ENCODE assay signal across 11 mouse cellular contexts in the genomic region with DNA sequence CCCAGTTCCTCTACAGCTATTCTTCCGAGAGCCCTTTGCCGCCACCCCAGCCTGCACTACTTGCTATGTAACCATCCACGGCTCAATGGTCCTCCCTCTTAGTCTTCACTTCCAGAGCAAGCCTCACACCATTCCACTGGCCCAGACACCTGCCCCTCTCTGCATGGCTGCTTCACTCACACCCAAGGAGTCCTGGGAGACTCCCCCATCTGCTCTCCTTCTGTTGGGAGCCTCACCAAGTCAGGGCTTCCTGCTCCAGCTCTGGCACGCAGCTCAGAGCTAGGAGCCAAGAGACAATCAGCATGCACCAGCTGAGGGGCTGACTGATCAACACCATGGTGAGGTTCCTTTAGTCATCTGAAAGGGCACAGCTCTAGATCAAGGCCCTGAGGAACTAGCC. TPM values are rescaled to one million over a fixed set of nuclear protein-coding genes. Genes with fewer than 3 reads are reported as not detected.
DNase-seq lines count a peak whose midpoint lies in the region; ATAC-seq and TF ChIP-seq lines count a peak whose summit lies in the region.
"Had no signal": no experiment of that assay in that cellular context is flagged by ENCODE, and none has a peak within 500 bp of the region (broad histone marks: within the 10 kb centered on the region; RNA-seq: fewer than 3 reads in every experiment).

No protein-coding gene starts in this region.

- 0 out of 2 replicates have a peak overlapping the region, but pooled peaks have one; percentile 8 for H3K9ac ChIP-seq in hindbrain, embryonic 13.5 days
- 0 out of 2 replicates have a peak overlapping the region, but pooled peaks have one; percentile 1 for H3K9ac ChIP-seq in limb, embryonic 12.5 days (replicated peaks)
- H3K9ac ChIP-seq: intestine, embryonic 15.5 days; liver, embryonic 15.5 days; midbrain, embryonic 13.5 days had no signal

- H3K4me2 ChIP-seq in hindbrain, embryonic 13.5 days: no peak overlapping the region
- no peak overlapping the region for H3K4me2 ChIP-seq in limb, embryonic 12.5 days
- H3K4me2 ChIP-seq: intestine, embryonic 15.5 days; liver, embryonic 15.5 days; midbrain, embryonic 13.5 days had no signal

- 0 out of 2 replicates have a peak overlapping the region, but pooled peaks have one; percentile 8 for H3K27ac ChIP-seq in hindbrain, embryonic 13.5 days
- H3K27ac ChIP-seq in hindbrain, embryonic 10.5 days: no peak overlapping the region
- no peak overlapping the region for H3K27ac ChIP-seq in limb, embryonic 12.5 days
- H3K27ac ChIP-seq in limb, embryonic 10.5 days: no peak overlapping the region
- H3K27ac ChIP-seq in small intestine, adult 2 months (ENCODE audit: insufficient read depth, low read depth, low read length): peak overlapping the region; percentile 53
- H3K27ac ChIP-seq: heart, adult 2 months; intestine, embryonic 15.5 days; liver, embryonic 15.5 days; midbrain, embryonic 13.5 days had no signal

- no peak for DNase-seq in hindbrain, embryonic 10.5 days (ENCODE audit: low spot score)
- DNase-seq in limb, embryonic 10.5 days (ENCODE audit: low spot score): no peak
- peak; percentile 63 to 65 for DNase-seq in cerebellum, postnatal 25 days
- no peak for DNase-seq in adrenal gland, adult 18-20 months (ENCODE audit: low spot score in 2 of 2)
- DNase-seq: heart, adult 2 months had no signal

- WGBS in hindbrain, embryonic 13.5 days: 90% methylated on average over 4 of the region's 4 CpGs
- 94% methylated on average over 4 of the region's 4 CpGs for WGBS in hindbrain, embryonic 10.5 days
- WGBS in limb, embryonic 12.5 days: 82% methylated on average over 4 of the region's 4 CpGs
- 89% methylated on average over 4 of the region's 4 CpGs for WGBS in limb, embryonic 10.5 days
- WGBS in small intestine, adult 2 months: 33% methylated on average over 4 of the region's 4 CpGs

- H3K4me1 ChIP-seq in hindbrain, embryonic 13.5 days (replicated peaks): peaks cover 35% of the 10 kb centered on the region
- H3K4me1 ChIP-seq in hindbrain, embryonic 10.5 days (replicated peaks): peaks cover 20% of the 10 kb centered on the region
- H3K4me1 ChIP-seq in limb, embryonic 12.5 days (replicated peaks): peaks cover 11% of the 10 kb centered on the region
- peaks cover 19% of the 10 kb centered on the region for H3K4me1 ChIP-seq in limb, embryonic 10.5 days
- H3K4me1 ChIP-seq in small intestine, adult 2 months (ENCODE audit: control insufficient read depth, insufficient read depth, insufficient read length, low read length): peaks cover 71% of the 10 kb centered on the region

- no peak overlapping the region for H3K4me3 ChIP-seq in hindbrain, embryonic 13.5 days
- H3K4me3 ChIP-seq in hindbrain, embryonic 10.5 days: no peak overlapping the region
- H3K4me3 ChIP-seq in limb, embryonic 12.5 days (replicated peaks): no peak overlapping the region
- no peak overlapping the region for H3K4me3 ChIP-seq in limb, embryonic 10.5 days
- H3K4me3 ChIP-seq in small intestine, adult 2 months (ENCODE audit: low read depth, low read length): peak overlapping the region; percentile 37
- H3K4me3 ChIP-seq: heart, adult 2 months; intestine, embryonic 15.5 days; liver, embryonic 15.5 days; midbrain, embryonic 13.5 days had no signal

- H3K27me3 ChIP-seq in hindbrain, embryonic 13.5 days: no peaks in the 10 kb centered on the region
- no peaks in the 10 kb centered on the region for H3K27me3 ChIP-seq in hindbrain, embryonic 10.5 days (ENCODE audit: insufficient read depth, poor library complexity, severe bottlenecking)
- H3K27me3 ChIP-seq in limb, embryonic 12.5 days: no peaks in the 10 kb centered on the region
- H3K27me3 ChIP-seq in limb, embryonic 10.5 days (ENCODE audit: low read depth, poor library complexity, severe bottlenecking): no peaks in the 10 kb centered on the region
- no peaks in the 10 kb centered on the region for H3K27me3 ChIP-seq in small intestine, adult 2 months (ENCODE audit: control insufficient read depth, insufficient read depth, low read length)
- H3K27me3 ChIP-seq: intestine, embryonic 15.5 days; liver, embryonic 15.5 days; midbrain, embryonic 13.5 days had no signal

- H3K9me3 ChIP-seq in hindbrain, embryonic 13.5 days: no peaks in the 10 kb centered on the region
- no peaks in the 10 kb centered on the region for H3K9me3 ChIP-seq in hindbrain, embryonic 10.5 days
- no peaks in the 10 kb centered on the region for H3K9me3 ChIP-seq in limb, embryonic 12.5 days
- no peaks in the 10 kb centered on the region for H3K9me3 ChIP-seq in limb, embryonic 10.5 days (replicated peaks)
- H3K9me3 ChIP-seq: intestine, embryonic 15.5 days; liver, embryonic 15.5 days; midbrain, embryonic 13.5 days had no signal

- H3K36me3 ChIP-seq in hindbrain, embryonic 13.5 days: peaks cover 76% of the 10 kb centered on the region
- H3K36me3 ChIP-seq in hindbrain, embryonic 10.5 days: peaks cover 88% of the 10 kb centered on the region
- peaks cover 89% of the 10 kb centered on the region for H3K36me3 ChIP-seq in limb, embryonic 12.5 days
- H3K36me3 ChIP-seq in limb, embryonic 10.5 days: peaks cover 88% of the 10 kb centered on the region
- peaks cover 26% of the 10 kb centered on the region for H3K36me3 ChIP-seq in small intestine, adult 2 months (ENCODE audit: control insufficient read depth, insufficient read depth, low read length)

- TF ChIP-seq POLR2A in small intestine, adult 2 months (IDR thresholded peaks at IDR 0.05; ENCODE audit: low read depth, low read length): no peak

- no peak for TF ChIP-seq CTCF in small intestine, adult 2 months (IDR thresholded peaks at IDR 0.05; ENCODE audit: extremely low read depth, insufficient read length, insufficient replicate concordance, low read depth, low read length)

- no peak for ATAC-seq in hindbrain, embryonic 13.5 days (ENCODE audit: low FRiP score)
- no peak for ATAC-seq in limb, embryonic 12.5 days (ENCODE audit: insufficient number of reproducible peaks, insufficient read depth, low FRiP score, low TSS enrichment, low read depth)
- ATAC-seq: intestine, embryonic 15.5 days; midbrain, embryonic 13.5 days had no signal

RNA-seq across cellular contexts. Expression of a gene that starts 5.8 kb away (rescaled TPM):
- 24.4 and 24.9 TPM in 2 replicates for polyA plus RNA-seq in hindbrain, embryonic 13.5 days (2015; fragmentation: Nextera tagmentation; extraction: Ambion mirVana)
- polyA plus RNA-seq in hindbrain, embryonic 10.5 days (2016; fragmentation: Nextera tagmentation; extraction: Ambion mirVana): 23.7 and 31.1 TPM in 2 replicates
- polyA plus RNA-seq in limb, embryonic 12.5 days (2016; fragmentation: Nextera tagmentation; extraction: Ambion mirVana): 30.5 and 32.0 TPM in 2 replicates
- polyA plus RNA-seq in limb, embryonic 10.5 days (2016; fragmentation: Nextera tagmentation; extraction: Ambion mirVana): 24.1 and 25.9 TPM in 2 replicates
- 73.6 and 158 TPM in 2 replicates for polyA plus RNA-seq in small intestine, adult 2 months (2012; rRNA removed)
- total RNA-seq in adrenal gland, adult 18-20 months (2021): 10 to 100 TPM; 30.1 to 33.1 TPM

RNA-seq across cellular contexts. Expression of a gene that starts 11.2 kb away (rescaled TPM):
- 2.9 and 4.8 TPM in 2 replicates for polyA plus RNA-seq in hindbrain, embryonic 13.5 days (2015; fragmentation: Nextera tagmentation; extraction: Ambion mirVana)
- polyA plus RNA-seq in hindbrain, embryonic 10.5 days (2016; fragmentation: Nextera tagmentation; extraction: Ambion mirVana): 1.8 and 2.0 TPM in 2 replicates
- polyA plus RNA-seq in limb, embryonic 12.5 days (2016; fragmentation: Nextera tagmentation; extraction: Ambion mirVana): 4.1 and 4.3 TPM in 2 replicates
- 2.7 and 3.4 TPM in 2 replicates for polyA plus RNA-seq in limb, embryonic 10.5 days (2016; fragmentation: Nextera tagmentation; extraction: Ambion mirVana)
- 372 and 739 TPM in 2 replicates for polyA plus RNA-seq in small intestine, adult 2 months (2012; rRNA removed)
- total RNA-seq in adrenal gland, adult 18-20 months (2021): 100 to 1,000 TPM in 1 of 2 experiments, 10 to 100 TPM in 1; 92.6 to 128 TPM

RNA-seq across cellular contexts. Expression of a gene that starts 14.9 kb away (rescaled TPM):
- 2.8 and 3.4 TPM in 2 replicates for polyA plus RNA-seq in hindbrain, embryonic 13.5 days (2015; fragmentation: Nextera tagmentation; extraction: Ambion mirVana)
- polyA plus RNA-seq in hindbrain, embryonic 10.5 days (2016; fragmentation: Nextera tagmentation; extraction: Ambion mirVana): 1.8 and 2.0 TPM in 2 replicates
- 3.4 and 4.8 TPM in 2 replicates for polyA plus RNA-seq in limb, embryonic 12.5 days (2016; fragmentation: Nextera tagmentation; extraction: Ambion mirVana)
- polyA plus RNA-seq in limb, embryonic 10.5 days (2016; fragmentation: Nextera tagmentation; extraction: Ambion mirVana): 1.9 and 3.1 TPM in 2 replicates
- 3.3 and 4.3 TPM in 2 replicates for polyA plus RNA-seq in small intestine, adult 2 months (2012; rRNA removed)
- 10 to 100 TPM; 15.9 to 17.2 TPM for total RNA-seq in adrenal gland, adult 18-20 months (2021)

RNA-seq across cellular contexts. Expression of a gene that starts 57.5 kb away (rescaled TPM):
- 45.7 and 48.1 TPM in 2 replicates for polyA plus RNA-seq in hindbrain, embryonic 13.5 days (2015; fragmentation: Nextera tagmentation; extraction: Ambion mirVana)
- polyA plus RNA-seq in hindbrain, embryonic 10.5 days (2016; fragmentation: Nextera tagmentation; extraction: Ambion mirVana): 28.6 and 36.3 TPM in 2 replicates
- 77.6 and 91.3 TPM in 2 replicates for polyA plus RNA-seq in limb, embryonic 12.5 days (2016; fragmentation: Nextera tagmentation; extraction: Ambion mirVana)
- polyA plus RNA-seq in limb, embryonic 10.5 days (2016; fragmentation: Nextera tagmentation; extraction: Ambion mirVana): 35.4 and 49.6 TPM in 2 replicates
- polyA plus RNA-seq in small intestine, adult 2 months (2012; rRNA removed): 22.6 and 27.7 TPM in 2 replicates
- total RNA-seq in adrenal gland, adult 18-20 months (2021): 100 to 1,000 TPM in 1 of 2 experiments, 10 to 100 TPM in 1; 95.5 to 246 TPM

Comparison
In these comparisons a context has a peak if more than half of its experiments do, and no peak if none do; other contexts are left out.
1. H3K27ac ChIP-seq: peak in hindbrain, embryonic 13.5 days (single experiment) and small intestine, adult 2 months (single experiment); none in hindbrain, embryonic 10.5 days (single experiment), limb, embryonic 12.5 days (single experiment) and limb, embryonic 10.5 days (single experiment).
2. DNase-seq: peak in cerebellum, postnatal 25 days (2 of 2); none in hindbrain, embryonic 10.5 days (single experiment), limb, embryonic 10.5 days (single experiment) and adrenal gland, adult 18-20 months (0 of 2).
3. RNA of a gene that starts 11.2 kb away (polyA plus RNA-seq): 372 to 739 TPM in small intestine, adult 2 months; 2.9 to 4.8 TPM in hindbrain, embryonic 13.5 days, 4.1 to 4.3 TPM in limb, embryonic 12.5 days, 2.7 to 3.4 TPM in limb, embryonic 10.5 days and 1.8 to 2.0 TPM in hindbrain, embryonic 10.5 days; every median in the first group is over 10 times any median in the second.